Mouse (Mus musculus): Measurements from ENCODE around the gene Fmnl2. TPM values are rescaled to one million over a fixed set of nuclear protein-coding genes. Genes with fewer than 3 reads are reported as not detected.
A peak's percentile ranks its signal among the peaks of the same experiment; 100 is the strongest.

Gene Fmnl2
- polyA plus RNA-seq, 1 experiment, result 2.8 TPM

- no peaks in the 10 kb centered on the region for H3K79me2 ChIP-seq (ENCODE audit: control insufficient read depth, insufficient read depth)
- TF ChIP-seq REST (IDR thresholded peaks at IDR 0.05; ENCODE audit: insufficient read depth, insufficient read length) (no peak), CEBPB (IDR thresholded peaks at IDR 0.05; ENCODE audit: insufficient read depth, poor library complexity, severe bottlenecking) (peak; percentile 96)
- peak overlapping the region; percentile 37 for H3K4me2 ChIP-seq (ENCODE audit: low read depth)
- no peaks in the 10 kb centered on the region for H3K27me3 ChIP-seq (ENCODE audit: control insufficient read depth, insufficient read depth, insufficient read length)
- H3K4me3 ChIP-seq, result no peak overlapping the region
- H3K36me3 ChIP-seq (ENCODE audit: control insufficient read depth, insufficient read depth), result no peaks in the 10 kb centered on the region
- H3ac ChIP-seq (ENCODE audit: control insufficient read depth, insufficient read length), result no peak overlapping the region
Observed at GRCm38 (mm10) chr2:52930106-52930868, 72.6 kb downstream of the Fmnl2 start.

- no peak overlapping the region for H3K4me3 ChIP-seq
- H3ac ChIP-seq (ENCODE audit: control insufficient read depth, insufficient read length), result no peak overlapping the region
- H3K36me3 ChIP-seq (ENCODE audit: control insufficient read depth, insufficient read depth), result no peaks in the 10 kb centered on the region
- no peaks in the 10 kb centered on the region for H3K79me2 ChIP-seq (ENCODE audit: control insufficient read depth, insufficient read depth)
- no peak overlapping the region for H3K4me2 ChIP-seq (ENCODE audit: low read depth)
- TF ChIP-seq POLR2AphosphoS2 (IDR thresholded peaks at IDR 0.05; ENCODE audit: insufficient read length, low read depth), result no peak
- TF ChIP-seq POLR2A (IDR thresholded peaks at IDR 0.05; ENCODE audit: insufficient read length, low read depth), result no peak
- TF ChIP-seq MYOG (IDR thresholded peaks at IDR 0.05; ENCODE audit: control insufficient read depth in 1 of 3, insufficient read depth in 1 of 3, insufficient read length in 2 of 3, low read depth in 2 of 3), result no peak
- no peak for TF ChIP-seq MAX (IDR thresholded peaks at IDR 0.05; ENCODE audit: low read depth)
- H3K27me3 ChIP-seq (ENCODE audit: control insufficient read depth, insufficient read depth, insufficient read length), result no peaks in the 10 kb centered on the region
Observed at GRCm38 (mm10) chr2:52931315-52931714, 73.7 kb downstream of the Fmnl2 start.

GRCm38 (mm10) chr2:52935906-52936305, 78.2 kb downstream of the Fmnl2 start:
- H3ac ChIP-seq (ENCODE audit: control insufficient read depth, insufficient read length), result no peak overlapping the region
- no peak overlapping the region for H3K4me3 ChIP-seq
- peak overlapping the region; percentile 33 for H3K4me2 ChIP-seq (ENCODE audit: low read depth)
- no peaks in the 10 kb centered on the region for H3K79me2 ChIP-seq (ENCODE audit: control insufficient read depth, insufficient read depth)
- TF ChIP-seq MYOD1 (IDR thresholded peaks at IDR 0.05; ENCODE audit: control insufficient read depth in 1 of 3, insufficient read length in 2 of 3, low read depth in 2 of 3) (peak in 2 of 3 experiments; percentile 14 to 67), POLR2AphosphoS2 (IDR thresholded peaks at IDR 0.05; ENCODE audit: insufficient read length, low read depth) (no peak), MYOG (IDR thresholded peaks at IDR 0.05; ENCODE audit: control insufficient read depth in 1 of 3, insufficient read depth in 1 of 3, insufficient read length in 2 of 3, low read depth in 2 of 3) (peak in 2 of 3 experiments; percentile 21 to 31)
- H3K27me3 ChIP-seq (ENCODE audit: control insufficient read depth, insufficient read depth, insufficient read length), result no peaks in the 10 kb centered on the region
- no peaks in the 10 kb centered on the region for H3K36me3 ChIP-seq (ENCODE audit: control insufficient read depth, insufficient read depth)

- TF ChIP-seq MYOD1 (IDR thresholded peaks at IDR 0.05; ENCODE audit: control insufficient read depth in 1 of 3, insufficient read length in 2 of 3, low read depth in 2 of 3), result no peak
- peak; percentile 61 for TF ChIP-seq USF1 (IDR thresholded peaks at IDR 0.05; ENCODE audit: low read depth)
- no peak overlapping the region for H3K4me3 ChIP-seq
Observed at GRCm38 (mm10) chr2:52938351-52939074, 80.9 kb downstream of the Fmnl2 start.

GRCm38 (mm10) chr2:52943644-52944423, 86.2 kb downstream of the Fmnl2 start:
- no peak overlapping the region for H3K4me3 ChIP-seq
- no peaks in the 10 kb centered on the region for H3K36me3 ChIP-seq (ENCODE audit: control insufficient read depth, insufficient read depth)
- H3K79me2 ChIP-seq (ENCODE audit: control insufficient read depth, insufficient read depth), result no peaks in the 10 kb centered on the region
- H3K4me2 ChIP-seq (ENCODE audit: low read depth), result peak overlapping the region; percentile 60
- no peak overlapping the region for H3ac ChIP-seq (ENCODE audit: control insufficient read depth, insufficient read length)
- TF ChIP-seq MYOG (IDR thresholded peaks at IDR 0.05; ENCODE audit: control insufficient read depth in 1 of 3, insufficient read depth in 1 of 3, insufficient read length in 2 of 3, low read depth in 2 of 3) (no peak), MYOD1 (IDR thresholded peaks at IDR 0.05; ENCODE audit: control insufficient read depth in 1 of 3, insufficient read length in 2 of 3, low read depth in 2 of 3) (peak in 1 of 3 experiments; percentile 5), POLR2A (IDR thresholded peaks at IDR 0.05; ENCODE audit: insufficient read length, low read depth) (no peak), MAX (IDR thresholded peaks at IDR 0.05; ENCODE audit: low read depth) (no peak), USF1 (IDR thresholded peaks at IDR 0.05; ENCODE audit: low read depth) (no peak), TCF3 (IDR thresholded peaks at IDR 0.05; ENCODE audit: insufficient read length, low read depth) (no peak), POLR2AphosphoS2 (IDR thresholded peaks at IDR 0.05; ENCODE audit: insufficient read length, low read depth) (no peak), TCF12 (IDR thresholded peaks at IDR 0.05; ENCODE audit: insufficient read depth, poor library complexity, severe bottlenecking) (no peak), SRF (IDR thresholded peaks at IDR 0.05; ENCODE audit: control insufficient read depth, insufficient read length, low read depth) (no peak), REST (IDR thresholded peaks at IDR 0.05; ENCODE audit: insufficient read depth, insufficient read length) (no peak), CEBPB (IDR thresholded peaks at IDR 0.05; ENCODE audit: insufficient read depth, poor library complexity, severe bottlenecking) (peak; percentile 92), E2F4 (IDR thresholded peaks at IDR 0.05; ENCODE audit: insufficient read depth) (no peak)
- no peaks in the 10 kb centered on the region for H3K27me3 ChIP-seq (ENCODE audit: control insufficient read depth, insufficient read depth, insufficient read length)

More at GRCm38 (mm10) chr2:52938351-52939074, 80.9 kb downstream of the Fmnl2 start:
- Histone ChIP-seq H3K27me3 (ENCODE audit: control insufficient read depth, insufficient read depth, insufficient read length) (no peaks in the 10 kb centered on the region), H3K4me2 (ENCODE audit: low read depth) (peak overlapping the region; percentile 56), H3ac (ENCODE audit: control insufficient read depth, insufficient read length) (no peak overlapping the region), H3K79me2 (ENCODE audit: control insufficient read depth, insufficient read depth) (no peaks in the 10 kb centered on the region), H3K36me3 (ENCODE audit: control insufficient read depth, insufficient read depth) (no peaks in the 10 kb centered on the region)

Data from myocyte (in vitro differentiated cells).